Mouse (Mus musculus) liver, embryonic 11.5 days (tissue): ENCODE data around the gene Tatdn2. TPM values are rescaled to one million over a fixed set of nuclear protein-coding genes. Genes with fewer than 3 reads are reported as not detected.
A peak's percentile ranks its signal among the peaks of the same experiment; 100 is the strongest.

Source experiments
- ATAC-seq: fragments of 200-750 bp; cut with Nextera tagmentation; replicated peaks from 2 replicates; pipeline ENCODE4 v1.8.0; 2017; ENCODE audit warnings: moderate number of reproducible peaks, mild to moderate bottlenecking, moderate TSS enrichment, moderate library complexity; ENCODE audit not compliant: low FRiP score
- DNase-seq: peaks from one replicate; pipeline ENCODE4 v3.0.0-alpha.2; 2017; ENCODE audit warnings: low spot score
- H3K27ac ChIP-seq: fragments of 300-500 bp; sonication (generic); 2 replicates; pipeline ENCODE4 v1.5.1; 2014; ENCODE audit warnings: mild to moderate bottlenecking, low read depth, low read length, control low read depth
- H3K27me3 ChIP-seq: fragments of 300-500 bp; sonication (generic); replicated peaks from 2 replicates; pipeline ENCODE4 v1.6.1; 2014; ENCODE audit warnings: low read length, mixed read lengths; ENCODE audit not compliant: control insufficient read depth, insufficient read depth
- H3K36me3 ChIP-seq: fragments of 300-500 bp; sonication (generic); 2 replicates; pipeline ENCODE4 v1.6.1; 2014; ENCODE audit warnings: mild to moderate bottlenecking, low read length, moderate library complexity, mixed read lengths; ENCODE audit not compliant: control insufficient read depth, insufficient read depth
- H3K4me1 ChIP-seq: fragments of 300-500 bp; sonication (generic); replicated peaks from 2 replicates; pipeline ENCODE4 v1.6.1; 2014; ENCODE audit warnings: low read length, mixed read lengths; ENCODE audit not compliant: control insufficient read depth, insufficient read depth
- H3K4me2 ChIP-seq: fragments of 300-500 bp; sonication (generic); 2 replicates; pipeline ENCODE4 v1.6.1; 2014; ENCODE audit warnings: mild to moderate bottlenecking, control low read depth, moderate library complexity
- H3K4me3 ChIP-seq: fragments of 300-500 bp; sonication (generic); 2 replicates; pipeline ENCODE4 v1.5.1; 2014; ENCODE audit warnings: low read depth, low read length, control low read depth
- H3K9ac ChIP-seq: fragments of 300-500 bp; sonication (generic); 2 replicates; pipeline ENCODE4 v1.6.1; 2014; ENCODE audit warnings: low read depth, low read length, control low read depth
- H3K9me3 ChIP-seq: fragments of 300-500 bp; sonication (generic); 2 replicates; pipeline ENCODE4 v1.6.1; 2016; ENCODE audit warnings: low read length, inconsistent platforms, mixed read lengths; ENCODE audit not compliant: control insufficient read depth
- WGBS: fragments of 180-500 bp; shearing (Covaris S2); extraction: QIAGEN DNeasy Blood & Tissue Kit; methylation state at CpG from one replicate; pipeline ENCODE4 v1.1.7; 2014; 5-methylcytosine and 5-hydroxymethylcytosine counted together
- polyA plus RNA-seq: library from polyadenylated mRNA; unstranded; fragments of >200 nt; fragmentation: Nextera tagmentation; extraction: Ambion mirVana; gene quantifications from 2 replicates; pipeline ENCODE4 v1.2.1, GENCODE M21; 2014

Gene Tatdn2
- polyA plus RNA-seq, 1 experiment from 2014 or later, result 1.2 TPM

GRCm38 (mm10) chr6:113656847-113657246 lies 40.0 kb upstream of the Tatdn2 start:
- ATAC-seq, result no peak
- DNase-seq, result no peak

GRCm38 (mm10) chr6:113658226-113658625 lies 38.6 kb upstream of the Tatdn2 start:
- no peak for DNase-seq
- 57% methylated on average over 3 of the region's 3 CpGs for WGBS

More at GRCm38 (mm10) chr6:113656847-113657246, 40.0 kb upstream of the Tatdn2 start:
- H3K4me1 ChIP-seq, result peaks cover 12% of the 10 kb centered on the region
- H3K4me2 ChIP-seq, result no peak overlapping the region
- no peak overlapping the region for H3K27ac ChIP-seq
- H3K4me3 ChIP-seq, result no peak overlapping the region
- no peak overlapping the region for H3K9ac ChIP-seq
- no peaks in the 10 kb centered on the region for H3K27me3 ChIP-seq
- no peaks in the 10 kb centered on the region for H3K9me3 ChIP-seq
- no peaks in the 10 kb centered on the region for H3K36me3 ChIP-seq
- 82% methylated on average over 6 of the region's 6 CpGs for WGBS

GRCm38 (mm10) chr6:113659648-113660491 lies 37.0 kb upstream of the Tatdn2 start:
- no peaks in the 10 kb centered on the region for H3K36me3 ChIP-seq
- ATAC-seq (no peak), DNase-seq (no peak)
- no peaks in the 10 kb centered on the region for H3K27me3 ChIP-seq
- no peak overlapping the region for H3K4me2 ChIP-seq
- H3K9me3 ChIP-seq, result peaks cover 3% of the 10 kb centered on the region; the same call in 1 of the 2 replicates
- no peak overlapping the region for H3K9ac ChIP-seq
- H3K4me3 ChIP-seq, result no peak overlapping the region
- WGBS, result 72% methylated on average over 8 of the region's 8 CpGs
- H3K27ac ChIP-seq, result no peak overlapping the region
- H3K4me1 ChIP-seq, result peaks cover 12% of the 10 kb centered on the region

More at GRCm38 (mm10) chr6:113658226-113658625, 38.6 kb upstream of the Tatdn2 start:
- Histone ChIP-seq H3K4me1 (peaks cover 12% of the 10 kb centered on the region), H3K4me3 (no peak overlapping the region), H3K4me2 (no peak overlapping the region), H3K9me3 (peaks cover 3% of the 10 kb centered on the region; the same call in 1 of the 2 replicates), H3K27me3 (no peaks in the 10 kb centered on the region), H3K36me3 (no peaks in the 10 kb centered on the region), H3K27ac (no peak overlapping the region), H3K9ac (no peak overlapping the region)
- ATAC-seq, result no peak

DNA sequence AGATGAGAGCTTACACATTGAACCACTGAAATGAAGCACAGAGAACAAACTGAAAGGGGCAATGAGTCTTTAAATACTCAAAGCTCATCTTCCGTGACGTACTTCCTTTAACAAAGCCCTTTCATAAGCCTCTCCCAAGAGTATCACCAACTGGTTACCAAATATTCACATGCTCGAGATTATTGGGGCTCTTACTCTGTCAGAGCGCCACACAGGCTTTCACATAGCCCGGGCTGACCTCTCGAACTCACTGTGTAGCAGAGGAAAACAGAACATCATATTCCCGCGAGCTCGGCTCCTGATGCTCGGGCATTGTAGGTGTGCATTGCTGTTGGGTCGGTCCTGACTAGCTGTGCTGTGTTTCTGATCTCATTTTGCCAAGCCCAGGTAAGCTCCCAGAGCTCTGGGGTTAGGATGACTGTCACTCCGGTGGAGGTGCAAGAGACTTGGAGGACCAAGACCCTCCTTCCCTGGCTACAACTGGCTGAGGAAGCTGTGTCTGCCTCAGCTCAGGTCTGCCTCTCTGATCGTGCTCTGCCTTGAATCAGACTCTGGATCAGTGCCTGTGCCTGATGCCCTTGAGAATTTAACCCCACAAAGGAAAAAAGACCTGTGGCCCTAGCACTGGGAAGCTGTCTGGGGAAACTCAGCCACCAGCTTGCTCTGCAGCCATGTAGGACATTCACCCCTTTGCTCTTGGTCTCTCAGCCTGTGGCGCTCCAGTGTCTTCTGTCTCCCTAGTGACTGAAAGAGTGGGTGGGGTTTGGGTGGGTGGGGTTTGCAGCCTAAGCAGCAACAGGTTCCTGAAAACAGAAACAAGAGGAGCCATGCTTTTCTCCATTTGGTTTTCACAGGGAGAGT lies 36.1 kb upstream of the Tatdn2 start:
- ATAC-seq (0 out of 2 replicates have a peak, but pooled peaks have one; percentile 48), DNase-seq (no peak)
- Histone ChIP-seq H3K27me3 (no peaks in the 10 kb centered on the region), H3K27ac (0 out of 2 replicates have a peak overlapping the region, but pooled peaks have one; percentile 32), H3K9ac (no peak overlapping the region), H3K9me3 (peaks cover 3% of the 10 kb centered on the region; the same call in 1 of the 2 replicates), H3K4me2 (no peak overlapping the region), H3K4me1 (peaks cover 12% of the 10 kb centered on the region), H3K4me3 (no peak overlapping the region), H3K36me3 (no peaks in the 10 kb centered on the region)
- WGBS, result 64% methylated on average over 14 of the region's 14 CpGs

DNA sequence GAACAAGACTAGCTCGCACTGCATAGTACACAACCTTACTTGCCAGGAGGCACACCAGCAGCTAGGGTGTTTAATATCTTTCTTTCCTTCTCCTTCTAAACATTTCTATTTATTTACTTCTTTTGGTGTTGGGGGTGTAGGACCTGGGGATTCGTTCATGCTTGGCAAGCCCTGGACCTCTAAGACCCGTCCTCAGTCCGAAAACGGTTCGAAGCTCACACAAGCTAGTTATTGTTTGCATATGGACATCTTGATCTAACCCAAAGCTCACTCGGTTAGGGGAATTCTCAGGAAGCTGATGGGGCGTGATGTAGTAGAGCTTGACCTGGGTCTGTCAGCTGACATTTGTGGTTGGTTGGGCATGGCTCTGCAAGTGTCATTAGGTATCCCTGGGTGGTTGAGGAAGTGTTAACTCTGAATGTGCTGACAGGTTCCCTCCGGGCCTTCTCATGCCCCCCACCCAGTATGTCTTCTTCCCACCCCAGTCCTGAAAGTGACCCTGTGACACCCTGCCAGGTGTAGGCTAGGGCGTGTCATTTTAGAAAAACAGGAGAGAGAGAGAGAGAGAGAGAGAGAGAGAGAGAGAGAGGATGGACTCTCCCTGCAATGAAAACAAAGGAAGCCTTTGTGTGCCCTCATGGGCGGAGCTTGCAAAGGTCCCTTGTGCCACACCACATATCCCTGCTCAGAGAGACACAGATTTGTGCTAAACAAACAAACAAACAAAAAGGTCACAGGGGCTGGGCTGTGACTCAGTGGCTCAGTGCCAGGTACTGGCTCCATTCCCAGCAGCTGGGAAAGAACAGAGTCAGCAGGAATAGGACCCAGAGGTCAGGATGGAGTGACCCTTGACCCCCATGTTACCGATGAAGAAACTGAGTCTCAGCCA lies 35.3 kb upstream of the Tatdn2 start:
- ATAC-seq, result no peak
- WGBS, result 55% methylated on average over 12 of the region's 12 CpGs
- peaks cover 12% of the 10 kb centered on the region for H3K4me1 ChIP-seq

DNA sequence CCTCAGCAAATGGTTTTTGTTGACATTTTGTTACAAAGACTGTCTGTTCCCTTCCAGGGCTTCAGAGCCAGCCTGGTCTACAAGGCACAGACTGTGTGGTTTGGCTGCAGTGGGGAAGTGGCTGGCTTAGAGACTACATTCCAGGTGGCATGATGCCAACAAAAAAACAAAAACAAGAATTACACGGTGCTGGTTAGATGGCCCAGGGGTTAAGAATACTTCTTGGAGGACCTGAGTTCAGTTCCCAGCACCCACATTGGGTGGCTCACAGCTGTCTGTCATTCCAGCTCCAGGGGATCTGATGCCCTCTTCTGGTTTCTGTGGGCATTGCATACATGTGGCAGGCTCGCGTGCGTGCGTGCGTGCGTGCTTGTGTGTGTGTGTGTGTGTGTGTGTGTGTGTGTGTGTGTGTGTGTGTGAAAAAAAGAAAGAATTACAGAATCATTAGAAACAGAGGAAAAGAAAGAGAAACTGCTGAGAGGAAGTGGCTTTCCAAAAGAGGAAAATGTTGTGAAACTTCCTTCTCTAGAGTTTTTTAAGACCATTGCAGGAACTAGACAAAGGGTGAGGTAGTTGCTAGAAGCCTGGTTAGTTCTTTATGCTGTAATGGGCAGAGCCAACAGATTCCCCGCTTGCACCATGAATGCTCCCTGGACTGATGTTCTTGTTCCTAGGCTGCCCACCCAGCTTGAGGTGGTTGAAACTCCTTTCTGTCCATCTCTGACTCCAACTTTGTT lies 33.7 kb upstream of the Tatdn2 start:
- WGBS, result 92% methylated on average over 8 of the region's 8 CpGs

More for the DNA sequence above, 35.3 kb upstream of the Tatdn2 start:
- Histone ChIP-seq H3K27me3 (no peaks in the 10 kb centered on the region), H3K36me3 (no peaks in the 10 kb centered on the region), H3K27ac (no peak overlapping the region), H3K4me3 (no peak overlapping the region), H3K4me2 (no peak overlapping the region), H3K9ac (no peak overlapping the region), H3K9me3 (peaks cover 3% of the 10 kb centered on the region; the same call in 1 of the 2 replicates)
- no peak for DNase-seq

GRCm38 (mm10) chr6:113664305-113664704 lies 32.5 kb upstream of the Tatdn2 start:
- H3K9me3 ChIP-seq, result peaks cover 3% of the 10 kb centered on the region; the same call in 1 of the 2 replicates
- no peaks in the 10 kb centered on the region for H3K27me3 ChIP-seq
- H3K36me3 ChIP-seq, result no peaks in the 10 kb centered on the region
- H3K4me1 ChIP-seq, result peaks cover 20% of the 10 kb centered on the region
- no peak overlapping the region for H3K27ac ChIP-seq
- ATAC-seq (no peak), DNase-seq (no peak)
- H3K4me3 ChIP-seq, result no peak overlapping the region
- no peak overlapping the region for H3K9ac ChIP-seq
- H3K4me2 ChIP-seq, result no peak overlapping the region
- WGBS, result 76% methylated on average over 7 of the region's 7 CpGs

More for the DNA sequence above, 33.7 kb upstream of the Tatdn2 start:
- H3K27me3 ChIP-seq, result no peaks in the 10 kb centered on the region
- no peak overlapping the region for H3K27ac ChIP-seq
- no peak overlapping the region for H3K4me3 ChIP-seq
- H3K36me3 ChIP-seq, result no peaks in the 10 kb centered on the region
- H3K4me2 ChIP-seq, result no peak overlapping the region
- DNase-seq (no peak), ATAC-seq (no peak)
- H3K4me1 ChIP-seq, result peaks cover 12% of the 10 kb centered on the region
- no peak overlapping the region for H3K9ac ChIP-seq
- H3K9me3 ChIP-seq, result peaks cover 3% of the 10 kb centered on the region; the same call in 1 of the 2 replicates
